Mouse (Mus musculus) Muller cell, postnatal 12 days (primary cell): ENCODE measurements around the gene Renbp.

Experiments used
- DNase-seq: peaks from one replicate; pipeline ENCODE4 v3.0.0-alpha.2; 2015; ENCODE audit errors: inconsistent ontology term

Gene Renbp

GRCm38 (mm10) chrX:73921285-73921822, 9.3 kb downstream of the Renbp start:
- DNase-seq: no peak

GRCm38 (mm10) chrX:73918631-73919030, 12.0 kb downstream of the Renbp start:
- no peak for DNase-seq

GRCm38 (mm10) chrX:73916945-73917344, 13.7 kb downstream of the Renbp start:
- DNase-seq: no peak

GRCm38 (mm10) chrX:73914827-73915703, 15.6 kb downstream of the Renbp start:
- DNase-seq: peak; percentile 86

- no peak for DNase-seq
Measured at GRCm38 (mm10) chrX:73911588-73911987, 19.1 kb downstream of the Renbp start.

DNA sequence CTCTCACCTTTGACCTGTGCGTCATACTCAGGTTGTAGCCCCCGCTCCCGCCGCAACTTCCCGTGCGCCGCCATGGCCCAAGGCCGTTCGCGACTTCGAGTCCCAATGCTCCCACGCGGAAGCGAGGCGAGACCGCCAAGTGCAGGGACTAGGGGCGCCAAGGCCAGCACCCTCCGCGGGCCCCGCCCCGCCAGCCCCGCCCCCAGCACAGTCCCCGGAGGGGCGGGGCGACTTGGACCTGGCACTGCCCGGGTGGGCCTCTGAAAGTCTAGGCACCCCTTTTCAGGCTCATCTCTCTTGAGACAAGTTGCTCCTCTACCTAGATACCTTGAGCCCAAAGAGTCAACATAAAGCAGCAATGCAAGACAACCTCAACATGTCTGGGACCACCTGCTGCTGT, 19.5 kb downstream of the Renbp start:
- DNase-seq: no peak

GRCm38 (mm10) chrX:73910451-73910850, 20.2 kb downstream of the Renbp start:
- DNase-seq: no peak

- DNase-seq: no peak
Measured at GRCm38 (mm10) chrX:73910049-73910448, 20.6 kb downstream of the Renbp start.

DNA sequence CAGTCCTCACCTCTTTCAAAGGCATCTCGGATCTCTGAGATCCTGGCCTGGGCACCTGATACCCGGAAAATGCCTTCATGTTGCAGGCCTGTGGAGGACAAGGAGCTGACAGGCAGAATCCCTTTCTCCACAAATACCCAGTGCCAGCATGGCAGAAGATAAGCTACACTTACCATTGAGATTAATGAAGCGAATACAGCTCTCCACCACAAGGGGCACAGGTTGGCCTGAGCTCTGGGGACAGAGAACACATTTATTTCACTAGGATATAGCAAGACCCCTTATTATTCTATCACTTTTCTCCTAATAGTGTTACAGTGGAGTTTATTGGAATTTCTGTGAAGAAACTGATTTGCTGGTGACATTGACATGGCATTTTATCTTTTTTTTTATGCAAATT, 32.7 kb downstream of the Renbp start:
- DNase-seq: no peak

GRCm38 (mm10) chrX:73895719-73896118, 34.9 kb downstream of the Renbp start, which contains the start of gene L1cam:
Gene L1cam (minus strand): TSS chrX:73896105.
- no peak for DNase-seq

- DNase-seq: no peak
Measured at GRCm38 (mm10) chrX:73892833-73893232, 37.8 kb downstream of the Renbp start.

DNA sequence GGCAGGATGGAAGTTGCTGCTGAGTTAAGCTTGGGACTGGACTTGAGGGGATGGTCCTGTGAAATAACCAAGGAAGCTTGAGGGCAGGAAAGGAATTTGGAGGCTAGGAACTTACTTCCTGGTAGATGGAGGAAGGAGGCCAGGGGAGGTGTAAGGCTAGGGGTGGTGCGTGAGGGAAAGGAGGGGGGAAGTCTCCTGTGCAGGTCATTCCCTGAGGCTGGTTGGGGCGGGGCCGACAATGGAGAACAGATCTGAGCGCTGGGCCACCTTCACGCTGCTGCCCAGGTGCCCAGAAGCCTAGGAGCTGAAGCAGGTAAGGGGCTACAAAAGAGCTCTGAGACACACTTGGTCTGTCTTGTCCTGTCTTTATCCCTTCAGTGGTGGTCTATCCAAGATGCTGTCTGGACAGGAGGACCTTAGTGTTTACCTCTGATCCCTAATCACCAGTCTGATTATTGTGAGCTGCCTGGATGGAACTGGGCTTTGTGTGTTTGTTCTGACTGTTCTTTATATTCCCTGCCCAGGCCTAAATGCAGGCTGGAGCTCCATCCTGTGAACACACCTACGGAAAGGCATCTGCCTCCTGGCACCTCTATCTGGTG, 39.0 kb downstream of the Renbp start, which contains the start of gene Avpr2:
Gene Avpr2, plus strand, starts transcription at position 552 of the 602 bp plus-strand sequence.
- no peak for DNase-seq

DNA sequence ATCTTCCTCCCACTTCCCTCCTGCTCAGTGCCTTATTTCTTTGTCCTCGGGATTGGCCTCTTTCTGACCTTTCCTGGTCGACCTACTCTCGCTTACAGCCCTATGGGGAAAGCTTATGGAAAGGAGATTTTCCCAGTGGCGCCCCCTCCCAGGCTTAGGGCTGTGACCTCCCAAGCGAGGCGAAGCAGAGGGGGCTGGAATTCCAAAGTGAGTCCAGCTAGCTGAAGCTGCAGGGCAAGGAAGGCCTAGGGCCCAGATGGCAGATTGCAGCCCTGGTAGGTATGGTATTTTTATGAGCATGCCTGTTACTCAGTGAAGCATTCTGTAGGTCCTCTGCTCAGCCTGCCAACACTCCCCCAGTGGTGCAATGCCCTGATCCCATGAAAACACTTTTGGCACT, 49.2 kb downstream of the Renbp start:
- peak; percentile 0 for DNase-seq

- DNase-seq: no peak
Measured at GRCm38 (mm10) chrX:73881036-73881427, 49.6 kb downstream of the Renbp start.

GRCm38 (mm10) chrX:73880194-73881035, 50.2 kb downstream of the Renbp start:
- peak; percentile 5 for DNase-seq

DNA sequence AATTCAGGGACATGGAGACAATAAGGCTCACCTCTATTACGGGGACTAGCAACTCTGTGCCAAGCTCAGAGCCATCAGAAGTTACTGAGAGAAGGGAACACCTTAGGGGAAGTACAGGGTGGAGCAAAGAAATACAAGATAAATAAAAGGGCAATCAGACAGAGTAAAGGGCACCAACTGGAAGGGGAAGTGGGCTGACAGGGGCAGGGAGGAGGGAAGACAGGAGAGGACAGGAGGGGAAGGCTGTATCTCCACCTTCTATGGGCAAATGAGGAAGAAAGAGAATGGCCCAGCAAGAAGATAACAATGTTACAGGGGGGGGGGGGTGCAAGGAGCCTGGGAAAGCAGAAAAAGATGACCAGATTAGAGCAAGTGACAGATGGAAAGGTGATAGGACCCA, 53.6 kb downstream of the Renbp start:
- DNase-seq: no peak

- DNase-seq: no peak
Measured at GRCm38 (mm10) chrX:73875881-73876280, 54.8 kb downstream of the Renbp start.
